Mouse (Mus musculus) thymus, postnatal 36 days (tissue): ENCODE measurements around the gene Apon.
"Not testable (repeated sequence)": the region's sequence is repeated elsewhere in the genome, so short reads cannot be mapped to it uniquely, and the experiment has no call there.

Source experiments
- DNase-seq, 2 experiments: peaks; one replicate each; pipeline ENCODE4 v3.0.0; 2022; ENCODE audit warnings: mixed read lengths in 2 of 2

Gene Apon

DNA sequence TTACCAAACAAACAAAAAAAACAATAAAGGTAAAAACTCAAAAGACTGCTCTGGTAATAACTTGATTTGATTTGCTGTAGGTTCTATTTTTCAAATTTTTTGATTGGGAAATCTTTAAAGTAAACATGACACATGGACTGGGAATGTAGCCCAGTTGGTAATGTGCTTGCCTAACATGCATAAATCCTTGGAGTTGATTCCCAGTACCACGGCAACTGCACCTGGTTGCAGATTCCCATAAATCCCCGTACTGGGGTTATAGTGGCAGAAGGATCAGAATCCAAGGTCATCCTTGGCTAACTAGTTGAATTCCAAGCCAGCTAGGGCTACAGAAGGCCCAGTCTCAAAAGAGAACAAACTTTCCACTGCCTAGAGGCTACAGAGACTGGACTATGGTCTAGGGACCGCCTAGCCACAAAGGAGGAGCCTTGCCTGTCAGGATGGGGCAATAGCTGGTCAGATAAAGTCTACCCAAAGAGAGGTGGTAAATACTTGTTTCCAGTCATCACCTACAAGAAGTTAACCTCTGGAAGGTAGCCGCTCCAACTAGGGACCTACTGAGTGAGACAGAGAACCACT, at the start of gene Apon:
Gene Apon, plus strand, starts transcription at position 420 of the 579 bp plus-strand sequence.
- no peak for DNase-seq

DNA sequence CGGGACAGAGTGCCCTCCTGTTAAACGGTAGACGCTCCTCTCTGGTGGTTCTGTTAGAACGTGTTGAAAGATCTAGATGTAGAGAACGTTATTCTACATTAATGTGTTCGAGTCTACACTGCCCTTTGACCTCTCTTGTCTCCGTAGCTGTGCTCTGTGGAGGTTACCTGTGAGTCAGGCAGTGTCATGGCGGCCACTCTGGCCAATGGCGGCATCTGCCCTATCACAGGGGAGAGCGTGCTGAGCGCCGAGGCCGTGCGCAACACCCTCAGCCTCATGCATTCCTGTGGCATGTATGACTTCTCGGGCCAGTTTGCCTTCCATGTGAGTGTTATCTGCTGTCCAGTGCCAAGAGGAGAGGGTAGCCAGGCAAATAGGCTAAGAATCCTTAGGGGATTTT, 49.0 kb upstream of the Apon start:
- no peak for DNase-seq

DNA sequence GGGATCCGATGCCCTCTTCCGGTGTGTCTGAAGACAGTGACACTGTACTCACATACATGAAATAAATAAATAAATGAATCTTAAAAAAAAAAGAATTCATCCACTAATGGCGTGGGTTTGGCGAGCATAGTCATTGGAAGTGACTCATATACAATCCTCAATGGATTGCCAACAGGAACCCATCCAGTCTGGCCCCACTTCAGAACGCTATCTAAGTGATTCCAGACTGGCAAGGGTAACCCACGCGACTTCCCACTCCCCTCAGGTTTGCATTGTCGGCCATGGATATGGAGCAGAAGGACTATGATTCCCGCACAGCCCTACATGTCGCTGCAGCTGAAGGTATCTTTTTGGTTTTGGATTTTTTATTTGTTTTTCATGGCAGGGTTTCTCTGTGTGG, 45.6 kb upstream of the Apon start:
- DNase-seq, result no peak

DNA sequence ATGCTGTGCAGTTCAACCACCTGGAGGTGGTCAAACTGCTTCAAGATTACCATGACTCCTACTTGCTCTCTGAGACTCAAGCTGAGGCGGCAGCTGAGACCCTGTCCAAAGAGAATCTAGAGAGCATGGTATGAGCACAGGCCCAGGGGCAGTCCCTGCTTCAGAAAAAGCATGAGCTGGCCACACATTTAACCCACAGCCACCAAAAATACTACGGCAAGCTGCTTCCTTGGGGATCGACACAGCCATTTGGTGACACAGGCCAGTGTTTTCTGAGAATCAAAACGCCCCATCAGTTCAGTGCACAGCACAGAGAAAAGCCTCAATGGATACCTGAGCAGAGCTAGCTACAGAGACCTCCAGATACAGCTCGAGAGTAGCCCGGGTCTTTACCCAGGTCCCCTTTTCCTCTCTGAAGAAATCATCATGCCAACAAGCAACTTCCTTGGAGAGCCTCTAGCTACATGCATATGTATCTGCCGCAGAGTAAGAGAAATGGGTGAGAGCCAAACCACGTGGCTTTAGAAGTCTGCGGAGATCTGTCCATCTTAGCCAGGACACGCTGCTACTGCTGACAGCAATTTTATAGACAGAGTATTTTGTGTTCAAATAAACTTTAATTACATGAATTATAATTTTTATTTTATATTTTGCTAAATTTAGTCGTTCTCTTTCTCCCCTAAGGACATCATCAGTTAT, 44.4 kb upstream of the Apon start:
- DNase-seq, result no peak

DNA sequence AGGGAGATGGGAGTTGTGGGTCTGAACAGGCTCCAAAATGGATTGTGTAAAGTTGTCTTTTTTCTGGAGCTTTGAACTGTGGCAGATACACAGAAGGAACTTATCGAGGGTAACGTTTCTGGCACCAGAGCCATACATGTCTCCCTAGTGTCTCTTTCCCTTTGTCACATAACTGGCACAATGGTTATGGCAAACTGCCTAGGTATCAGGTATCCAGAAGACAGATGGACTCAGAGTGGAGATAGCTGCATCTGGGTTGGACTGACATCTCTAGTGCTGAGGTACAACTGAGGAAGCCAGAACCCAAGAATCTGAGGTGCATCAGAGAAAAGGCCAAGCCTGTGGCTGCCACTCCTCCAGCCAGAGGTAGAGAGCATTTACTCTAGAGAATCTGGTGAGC, 43.8 kb upstream of the Apon start:
- DNase-seq, result no peak

DNA sequence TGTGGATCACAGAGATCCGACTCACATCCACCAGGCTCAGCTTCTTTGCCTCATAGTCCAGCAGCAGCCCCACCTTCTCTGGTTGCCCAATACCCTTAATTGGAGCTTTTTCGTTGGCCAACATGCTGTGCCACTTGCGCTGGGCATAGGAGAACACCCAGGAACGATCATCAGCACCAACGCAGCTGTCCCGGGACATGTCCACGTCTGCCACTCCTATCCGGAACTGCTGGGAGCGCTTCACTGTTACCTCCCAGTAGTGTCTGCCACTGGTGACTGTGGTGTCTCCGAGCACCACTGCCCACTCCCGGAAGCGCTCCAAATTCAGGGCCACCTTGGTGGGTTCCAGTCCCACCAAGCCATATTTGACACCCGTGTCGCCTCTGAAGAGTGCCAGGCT, 42.9 kb upstream of the Apon start:
- peak; percentile 14 to 28 for DNase-seq

DNA sequence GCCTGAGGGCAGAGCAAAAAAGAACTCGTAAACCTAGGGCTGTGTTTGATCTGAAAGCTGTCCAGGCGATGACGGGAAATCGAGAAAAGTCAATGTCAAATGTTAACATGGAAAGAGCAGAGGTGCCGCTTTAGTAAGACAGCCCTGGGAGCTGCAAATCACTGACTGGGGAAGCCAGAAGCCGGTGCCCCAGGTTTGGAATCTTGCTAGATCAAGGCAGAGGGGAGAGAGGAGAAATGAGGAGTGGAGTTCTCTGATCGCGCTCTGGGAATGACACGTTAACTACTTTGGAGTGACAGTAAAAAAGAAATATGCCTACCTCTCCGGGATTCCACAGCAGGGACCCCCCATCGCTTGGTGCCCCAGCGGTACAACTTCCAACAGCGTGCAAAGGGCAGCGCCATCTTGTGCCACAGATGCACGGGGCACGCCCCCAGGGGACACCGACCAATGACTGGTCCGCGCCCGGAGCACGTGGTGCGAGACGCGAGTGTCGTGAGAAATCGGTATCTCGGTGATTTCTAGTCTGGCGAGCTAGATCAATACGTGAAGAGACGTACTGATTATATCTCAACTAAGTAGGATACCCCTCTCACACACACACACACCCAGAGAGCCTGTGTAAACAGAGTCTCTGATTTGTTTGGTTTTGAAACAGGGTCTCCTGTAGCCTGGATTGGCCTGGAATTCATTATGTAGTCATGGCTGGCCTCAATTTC, 42.3 kb upstream of the Apon start, which contains the start of gene Spryd4:
Gene Spryd4, minus strand, starts transcription at position 418 of the 719 bp plus-strand sequence.
- DNase-seq, result peak; percentile 85 to 88

DNA sequence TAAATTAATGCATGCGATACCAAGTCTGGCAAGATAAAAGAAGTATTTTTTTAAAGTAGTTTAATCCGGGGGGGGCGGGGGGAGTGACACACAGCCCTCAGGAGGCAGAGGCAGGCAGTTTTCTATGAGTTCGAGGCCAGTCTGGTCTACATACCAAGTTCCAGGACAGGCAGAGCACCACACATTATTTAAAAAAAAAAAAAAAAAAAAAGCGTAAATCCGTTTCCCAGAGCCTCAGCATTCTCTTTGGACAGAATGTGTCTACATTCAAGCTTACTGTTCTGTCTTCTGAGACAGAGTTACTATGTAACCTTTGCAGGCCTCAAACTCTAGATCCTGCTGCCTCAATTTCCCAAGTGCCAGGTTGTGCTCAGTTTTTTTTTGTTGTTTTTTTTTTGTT, 41.7 kb upstream of the Apon start:
- no peak for DNase-seq

DNA sequence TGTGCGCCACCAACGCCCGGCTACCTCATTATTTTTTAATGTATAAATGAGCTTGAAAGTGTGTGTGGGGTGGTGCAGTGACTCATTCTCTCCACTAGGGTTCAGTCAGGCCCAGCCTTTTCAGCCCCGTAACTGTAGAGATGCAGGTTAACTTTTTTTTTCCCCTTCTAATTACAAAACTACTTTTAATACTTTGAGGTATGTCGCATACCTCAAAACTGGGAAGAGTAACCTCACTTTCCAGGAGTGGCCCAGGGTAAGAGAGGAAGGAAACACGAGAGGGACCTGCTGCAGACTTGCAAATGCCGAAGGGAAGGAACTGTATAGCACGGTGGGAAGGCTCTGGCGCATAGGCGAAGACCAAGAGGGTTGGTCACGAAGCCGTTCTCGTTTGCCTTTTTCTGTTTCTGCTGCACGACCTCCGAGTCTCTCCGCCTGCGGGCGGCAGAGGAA, 41.0 kb upstream of the Apon start:
- DNase-seq, result peak; percentile 64 to 65

DNA sequence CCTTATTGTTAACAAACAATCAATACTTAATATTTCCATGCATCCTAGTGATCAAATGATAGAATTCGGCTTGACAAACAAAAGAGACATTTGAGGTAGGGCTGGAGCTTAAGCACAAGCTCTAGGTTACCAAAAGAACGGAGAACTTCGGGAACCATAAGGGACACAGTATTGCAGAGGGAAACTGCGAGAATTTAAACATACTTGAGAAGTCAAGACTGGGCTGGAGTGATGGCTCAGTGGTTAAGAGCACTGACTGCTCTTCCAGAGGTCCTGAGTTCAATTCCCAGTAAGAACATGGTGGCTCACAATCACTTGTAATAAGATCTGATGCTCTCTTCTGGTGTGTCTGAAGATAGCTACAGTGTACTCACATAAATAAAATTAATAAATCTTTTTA, 39.8 kb upstream of the Apon start:
- DNase-seq, result not testable (repeated sequence)

DNA sequence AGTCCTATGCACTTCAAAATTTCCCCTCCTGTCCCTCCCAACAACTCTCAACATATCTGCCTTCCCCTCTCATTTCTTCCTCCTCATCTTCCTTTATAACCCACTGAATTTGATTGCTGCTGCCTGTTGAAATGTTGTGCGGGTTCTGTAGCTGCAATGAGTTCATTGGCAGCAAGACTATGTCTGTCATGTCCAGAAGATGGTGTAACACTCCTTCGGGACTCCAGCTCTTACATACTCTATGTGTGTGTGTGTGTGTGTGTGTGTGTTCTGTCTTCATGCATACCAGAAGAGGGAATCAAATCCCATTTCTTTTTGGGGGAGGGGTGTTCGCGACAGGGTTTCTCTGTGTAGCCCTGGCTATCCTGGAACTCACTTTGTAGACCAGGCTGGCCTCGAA, 38.9 kb upstream of the Apon start:
- DNase-seq, result no peak

DNA sequence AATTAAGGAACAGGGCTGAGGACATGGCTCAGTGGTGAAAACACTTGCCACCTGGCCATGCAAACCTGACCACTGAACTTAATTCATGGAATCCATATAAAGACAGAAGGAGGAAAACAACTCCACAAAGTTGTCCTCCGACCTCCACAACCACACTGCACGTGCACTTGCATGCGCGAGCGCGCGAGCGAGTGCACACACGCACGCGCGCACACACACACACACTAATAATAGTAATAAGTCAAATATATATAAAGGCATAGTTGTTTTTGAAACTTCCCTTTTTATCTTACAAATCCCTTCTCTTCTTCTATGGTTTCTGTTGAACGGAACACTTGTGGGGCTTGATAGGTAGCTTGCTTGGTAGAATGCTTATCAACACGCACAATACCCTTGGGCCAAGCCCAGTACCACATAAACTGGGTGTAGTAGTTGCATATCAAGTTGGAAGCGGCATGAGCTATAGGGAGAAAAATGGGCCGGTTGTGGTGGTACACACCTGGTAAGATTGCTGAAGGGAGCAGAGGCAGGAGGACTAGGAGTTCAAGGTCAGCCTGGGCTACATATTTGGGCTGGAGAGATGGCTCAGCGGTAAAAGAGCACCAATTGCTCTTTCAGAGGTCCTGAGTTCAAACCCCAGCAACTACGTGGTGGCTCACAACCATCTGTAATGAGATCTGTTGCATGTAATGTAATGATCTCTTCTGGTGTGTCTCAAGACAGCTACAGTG, 35.3 kb upstream of the Apon start:
- no peak for DNase-seq

DNA sequence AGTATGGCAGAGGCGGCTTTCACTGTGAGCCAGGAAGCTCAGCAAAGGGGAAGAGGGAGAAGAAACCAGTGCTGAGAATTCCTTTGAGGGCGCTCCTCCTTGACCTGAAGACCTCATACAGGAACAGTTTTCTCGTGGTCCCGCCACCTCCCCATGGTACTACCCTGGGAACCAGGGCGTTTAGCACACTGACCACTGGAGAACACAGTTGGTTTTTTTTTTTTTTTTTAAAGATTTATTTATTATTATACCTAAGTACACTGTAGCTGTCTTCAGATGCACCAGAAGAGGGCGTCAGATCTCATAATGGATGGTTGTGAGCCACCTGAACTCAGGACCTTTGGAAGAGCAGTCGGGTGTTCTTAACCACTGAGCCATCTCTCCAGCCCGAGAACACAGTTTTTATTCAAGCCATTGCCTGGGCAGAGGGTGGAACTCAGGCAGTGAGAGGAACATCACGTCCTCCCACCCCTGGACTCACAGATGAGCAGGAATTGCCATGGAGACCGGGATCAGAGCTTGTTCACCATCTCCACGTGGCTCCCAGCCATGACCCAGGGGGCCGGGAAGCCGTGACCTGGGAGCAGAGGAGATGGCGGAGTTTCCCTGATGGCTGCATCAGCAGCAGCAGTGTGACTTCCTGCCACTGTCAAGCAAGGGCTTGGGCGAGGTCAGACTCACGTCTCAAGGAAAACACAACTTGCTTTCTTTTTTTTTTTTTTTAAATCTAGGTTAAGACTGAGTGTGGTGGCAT, 32.2 kb upstream of the Apon start:
- DNase-seq, result no peak

DNA sequence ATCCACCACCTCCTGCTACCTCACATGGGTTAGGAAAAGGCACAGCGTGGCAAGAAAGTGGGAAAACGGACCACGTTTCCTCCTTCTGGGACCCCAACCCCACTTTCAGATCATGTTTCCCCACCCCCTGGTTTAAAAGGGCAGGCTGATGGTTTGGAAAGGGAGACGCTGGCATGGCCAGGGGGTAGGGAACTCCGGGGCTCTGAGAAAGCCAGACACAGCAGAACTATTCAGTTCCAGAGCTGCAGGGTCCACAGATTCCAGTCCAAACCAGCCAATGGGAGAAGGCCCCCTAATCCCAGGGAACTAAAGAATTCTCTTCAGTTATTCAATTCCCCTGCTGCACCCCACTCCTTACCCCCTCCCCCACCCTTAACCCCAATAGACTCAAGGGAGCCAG, 28.8 kb upstream of the Apon start:
- no peak for DNase-seq

DNA sequence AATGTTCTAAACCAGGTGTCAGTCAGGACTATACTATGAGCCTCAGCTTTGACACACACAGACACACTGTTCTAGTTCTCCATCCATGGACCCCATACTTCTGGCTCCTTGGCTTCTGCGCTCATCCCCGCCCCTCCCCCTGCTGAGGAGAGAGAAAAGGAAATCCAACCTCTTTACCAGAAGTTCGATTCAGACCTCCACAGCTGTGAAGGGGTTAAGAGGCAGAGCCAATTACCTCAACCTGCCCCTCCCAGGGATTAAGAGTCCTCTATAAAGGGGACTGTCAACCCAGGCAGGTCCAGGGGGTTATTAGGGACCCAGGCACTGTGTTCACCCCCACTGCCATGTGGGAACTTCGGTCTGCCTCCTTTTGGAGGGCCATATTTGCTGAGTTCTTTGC, 28.4 kb upstream of the Apon start, which contains the start of gene Mip:
Gene Mip, plus strand, starts transcription at position 301 of the 400 bp plus-strand sequence.
- DNase-seq, result no peak

DNA sequence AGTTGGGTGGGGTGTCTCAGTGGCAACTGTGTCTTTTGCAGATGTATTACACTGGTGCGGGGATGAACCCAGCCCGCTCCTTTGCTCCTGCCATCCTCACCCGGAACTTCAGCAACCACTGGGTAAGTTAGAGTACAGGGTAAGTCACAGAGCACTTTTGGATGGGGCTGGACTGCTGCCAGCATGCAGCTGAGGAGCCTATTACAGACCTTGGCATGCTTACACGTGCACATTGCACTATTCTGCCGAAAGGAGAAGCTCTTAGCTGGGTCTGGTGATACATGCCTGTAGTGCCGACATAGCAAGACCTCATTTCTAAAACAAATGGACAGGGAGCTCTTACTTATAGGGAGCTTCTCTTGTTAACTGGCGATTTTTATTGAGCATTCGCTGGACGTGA, 26.3 kb upstream of the Apon start:
- DNase-seq, result no peak

DNA sequence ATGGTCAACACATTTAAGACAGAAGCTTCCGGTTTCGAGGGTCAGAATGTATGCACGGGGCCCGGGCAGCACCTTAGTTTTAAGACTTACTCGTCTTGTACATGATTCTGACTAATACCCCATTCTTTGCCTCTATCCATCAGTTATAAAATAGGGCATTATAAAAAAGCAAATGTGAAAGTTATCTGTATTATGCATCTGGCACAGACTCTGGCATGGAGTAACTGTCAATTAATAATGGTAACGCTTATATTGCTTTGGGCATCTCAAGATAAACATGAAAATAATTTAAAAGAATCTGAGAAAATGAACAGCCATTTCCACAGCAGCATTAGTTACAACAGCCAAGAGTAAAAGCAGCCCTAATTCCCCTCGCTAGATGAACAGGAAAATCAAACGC, 25.9 kb upstream of the Apon start:
- no peak for DNase-seq

DNA sequence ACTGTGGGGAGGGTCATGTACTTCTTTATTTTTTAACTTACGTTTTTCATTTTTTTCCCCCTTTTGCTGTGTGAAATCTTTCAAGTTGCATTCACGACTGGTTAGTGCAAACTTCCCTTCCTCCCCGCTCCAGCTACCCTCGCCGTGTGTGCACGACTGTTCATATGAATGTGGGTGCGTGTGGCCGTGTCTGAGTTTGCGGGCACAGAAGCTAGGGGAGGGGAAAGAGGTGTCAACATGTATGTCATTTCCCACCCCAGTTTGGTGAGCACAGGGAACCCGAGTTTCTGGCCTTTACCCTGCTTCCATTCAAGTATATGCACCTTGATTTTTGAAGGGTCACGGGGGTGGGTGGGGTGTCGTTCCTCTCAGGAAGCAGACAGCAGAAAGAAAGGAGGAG, 23.3 kb upstream of the Apon start:
- DNase-seq, result peak; percentile 19 to 36

DNA sequence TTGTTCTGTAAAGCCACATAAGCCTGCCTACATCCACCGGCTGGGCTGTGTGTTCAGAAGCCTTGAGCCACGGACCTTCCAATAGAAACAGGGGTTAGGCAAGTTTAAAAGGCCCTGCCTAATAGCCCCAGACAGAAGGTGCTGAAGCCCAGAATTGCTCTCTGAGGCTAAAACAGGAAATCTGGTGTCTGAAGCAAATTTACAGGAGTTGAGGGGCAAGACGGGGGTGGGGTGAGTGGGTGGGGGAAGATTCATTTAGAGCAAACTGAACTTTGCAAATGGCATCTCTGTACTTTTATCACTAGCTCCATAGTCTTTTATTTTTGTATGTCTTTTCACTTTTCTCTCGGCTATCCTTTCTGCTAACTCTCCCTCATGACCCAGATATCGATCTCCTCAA, 22.8 kb upstream of the Apon start:
- DNase-seq, result peak in 1 of 2 experiments; percentile 13

DNA sequence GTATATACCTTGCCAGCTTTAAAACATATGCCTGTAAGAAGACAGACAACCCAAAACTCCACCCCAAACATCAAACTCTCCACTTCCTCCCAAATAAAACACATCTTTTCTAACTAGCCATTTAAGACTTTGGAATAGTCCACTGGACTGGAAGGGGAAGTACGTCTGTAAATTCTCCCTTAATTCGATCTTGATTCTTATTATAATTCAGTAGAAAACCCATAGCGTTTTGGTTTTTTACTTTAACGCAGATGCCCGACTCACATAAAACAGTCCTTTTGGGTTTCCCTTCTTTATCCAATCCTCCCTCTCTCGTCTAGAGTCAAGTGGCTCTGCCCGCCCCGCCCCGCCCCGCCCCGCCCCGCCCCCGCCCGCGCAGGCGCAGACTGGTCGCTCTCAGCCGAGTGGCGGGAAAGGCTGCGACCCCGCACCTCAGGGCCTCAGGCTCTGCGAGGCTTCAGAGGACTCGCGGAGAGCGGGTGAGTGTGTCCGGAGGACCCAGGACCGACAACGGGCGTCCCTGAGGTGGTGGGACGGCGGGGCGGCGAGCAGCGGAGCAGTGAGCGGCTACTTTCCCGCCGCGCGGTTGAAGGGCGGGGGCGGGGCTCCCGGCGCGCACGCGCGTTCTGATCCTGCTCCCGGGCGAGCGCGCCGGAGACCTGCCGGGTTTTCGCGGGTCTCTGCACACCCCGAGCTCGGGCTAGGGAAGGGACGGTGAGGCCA, 22.0 kb upstream of the Apon start, which contains the start of gene Timeless:
Gene Timeless, plus strand, starts transcription at position 369 of the 723 bp plus-strand sequence.
- DNase-seq, result peak; percentile 91 to 92

DNA sequence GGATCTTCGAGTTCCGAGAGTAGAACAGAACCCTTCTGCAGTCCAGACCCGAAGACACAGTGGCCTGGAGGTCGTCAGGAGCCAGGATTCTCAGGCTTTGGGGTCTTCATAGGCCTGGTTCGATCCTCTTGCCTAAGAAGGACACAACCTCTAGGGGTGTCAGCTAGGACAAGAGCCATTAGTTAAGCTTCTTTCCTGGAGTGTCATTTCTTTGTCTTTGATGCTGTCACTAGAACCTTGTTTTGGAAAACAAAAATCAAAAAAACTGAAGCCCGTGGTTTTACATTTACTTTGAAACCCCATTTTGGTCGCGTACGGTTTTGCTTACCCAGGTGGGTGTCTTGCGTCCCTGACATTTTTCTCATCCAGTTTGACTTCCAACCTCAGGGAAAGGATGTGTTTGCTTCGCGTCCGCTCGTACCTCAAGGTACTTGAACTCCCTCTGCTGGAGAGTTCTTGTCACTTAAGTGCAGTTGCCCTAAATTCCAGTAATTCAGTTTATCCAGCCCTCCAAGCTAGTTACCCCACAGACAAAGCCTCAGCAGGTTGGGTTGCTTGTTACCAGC, 21.4 kb upstream of the Apon start:
- peak; percentile 49 to 54 for DNase-seq
